Mouse (Mus musculus): ENCODE results near the gene Smg1. TPM values are rescaled to one million over a fixed set of nuclear protein-coding genes. Genes with fewer than 3 reads are reported as not detected.

Smg1 gene
- polyA plus RNA-seq, 1 experiment, result 43.2 TPM

- Histone ChIP-seq H3K4me1 (ENCODE audit: control insufficient read depth, insufficient read depth, low read length) (peaks cover 30% of the 10 kb centered on the region), H3K27ac (ENCODE audit: insufficient read depth, low read depth, low read length) (no peak overlapping the region), H3K4me3 (ENCODE audit: insufficient read depth, low read length) (no peak overlapping the region)
- no peak for TF ChIP-seq CTCF (IDR thresholded peaks at IDR 0.05; ENCODE audit: low read depth, low read length)
- no peak for TF ChIP-seq POLR2A (IDR thresholded peaks at IDR 0.05; ENCODE audit: borderline replicate concordance, low read depth, low read length)
Measured at GRCm38 (mm10) chr7:118102678-118103461, 140.6 kb downstream of the Smg1 start.

- Histone ChIP-seq H3K4me3 (ENCODE audit: insufficient read depth, low read length) (no peak overlapping the region), H3K4me1 (ENCODE audit: control insufficient read depth, insufficient read depth, low read length) (peaks cover 26% of the 10 kb centered on the region), H3K27ac (ENCODE audit: insufficient read depth, low read depth, low read length) (no peak overlapping the region)
- TF ChIP-seq CTCF (IDR thresholded peaks at IDR 0.05; ENCODE audit: low read depth, low read length) (no peak), POLR2A (IDR thresholded peaks at IDR 0.05; ENCODE audit: borderline replicate concordance, low read depth, low read length) (no peak)
Measured at GRCm38 (mm10) chr7:118102231-118102630, 141.2 kb downstream of the Smg1 start.

- no peak overlapping the region for H3K4me3 ChIP-seq (ENCODE audit: insufficient read depth, low read length)
- 0 out of 2 replicates have a peak, but pooled peaks cover 2% of the 10 kb centered on the region for H3K4me1 ChIP-seq (ENCODE audit: control insufficient read depth, insufficient read depth, low read length)
- H3K27ac ChIP-seq (ENCODE audit: insufficient read depth, low read depth, low read length), result no peak overlapping the region
- TF ChIP-seq POLR2A (IDR thresholded peaks at IDR 0.05; ENCODE audit: borderline replicate concordance, low read depth, low read length) (no peak), CTCF (IDR thresholded peaks at IDR 0.05; ENCODE audit: low read depth, low read length) (no peak)
Measured at GRCm38 (mm10) chr7:118097615-118098014, 145.9 kb downstream of the Smg1 start.

Other genes starting within 250 kb of the Smg1 start
- gene Rps15a, start 127.5 kb downstream of the Smg1 start, polyA plus RNA-seq (2012; ENCODE audit: insufficient read depth, insufficient read length, missing spikeins), result 1,086 and 1,198 TPM in 2 replicates
- gene Arl6ip1, start 114.0 kb downstream of the Smg1 start, polyA plus RNA-seq (2012; ENCODE audit: insufficient read depth, insufficient read length, missing spikeins), result 277 and 281 TPM in 2 replicates
- gene Syt17, start 204.6 kb upstream of the Smg1 start, polyA plus RNA-seq (2012; ENCODE audit: insufficient read depth, insufficient read length, missing spikeins), result not detected in 2 replicates
- gene Itpripl2, start 248.3 kb upstream of the Smg1 start, polyA plus RNA-seq (2012; ENCODE audit: insufficient read depth, insufficient read length, missing spikeins), result 50.9 and 59.0 TPM in 2 replicates

Data from bone marrow macrophage, adult 2 months (primary cell).